Mouse (Mus musculus) spleen, adult 2 months (tissue): ENCODE data around the gene Tm9sf2.

ENCODE experiments used
- CTCF ChIP-seq: fragments of 200-500 bp; IDR thresholded peaks from 2 replicates; pipeline ENCODE4 v1.5.1; 2011; ENCODE audit warnings: mild to moderate bottlenecking, inconsistent platforms; ENCODE audit not compliant: insufficient read depth, insufficient read length, insufficient replicate concordance; ENCODE audit errors: extremely low read depth
- POLR2A ChIP-seq: fragments of 200-500 bp; IDR thresholded peaks from 2 replicates; pipeline ENCODE4 v1.6.1; 2011; ENCODE audit warnings: low read depth, low read length, inconsistent platforms

- TF ChIP-seq POLR2A = no peak
- no peak for TF ChIP-seq CTCF
These were observed 18.9 kb upstream of the Tm9sf2 start for GRCm38 (mm10) chr14:122087956-122088355.
